Mouse (Mus musculus) limb, embryonic 13.5 days (tissue): ENCODE results near the gene Col9a2. TPM values are rescaled to one million over a fixed set of nuclear protein-coding genes. Genes with fewer than 3 reads are reported as not detected.

ENCODE experiments used
- ATAC-seq: fragments of 200-750 bp; cut with Nextera tagmentation; 2 replicates; pipeline ENCODE4 v1.8.0; 2017; ENCODE audit warnings: low read depth, moderate number of reproducible peaks, moderate TSS enrichment; ENCODE audit not compliant: low FRiP score
- H3K27ac ChIP-seq: fragments of 300-500 bp; sonication (generic); 2 replicates; pipeline ENCODE4 v1.5.1; 2015; ENCODE audit warnings: inconsistent platforms, mild to moderate bottlenecking, moderate library complexity
- H3K27me3 ChIP-seq: fragments of 300-500 bp; sonication (generic); 2 replicates; pipeline ENCODE4 v1.6.1; 2015; ENCODE audit warnings: mild to moderate bottlenecking, inconsistent platforms
- H3K36me3 ChIP-seq: fragments of 300-500 bp; sonication (generic); 2 replicates; pipeline ENCODE4 v1.6.1; 2015; ENCODE audit warnings: inconsistent platforms, mild to moderate bottlenecking, moderate library complexity
- H3K4me1 ChIP-seq: fragments of 300-500 bp; sonication (generic); 2 replicates; pipeline ENCODE4 v1.6.1; 2015; ENCODE audit warnings: inconsistent platforms
- H3K4me2 ChIP-seq: fragments of 300-500 bp; sonication (generic); replicated peaks from 2 replicates; pipeline ENCODE4 v1.6.1; 2015; ENCODE audit warnings: inconsistent platforms, mild to moderate bottlenecking, moderate library complexity
- H3K4me3 ChIP-seq: fragments of 300-500 bp; sonication (generic); 2 replicates; pipeline ENCODE4 v1.5.1; 2015; ENCODE audit warnings: moderate library complexity, mild to moderate bottlenecking, inconsistent platforms
- H3K9ac ChIP-seq: fragments of 300-500 bp; sonication (generic); 2 replicates; pipeline ENCODE4 v1.6.1; 2015; ENCODE audit warnings: mild to moderate bottlenecking, inconsistent platforms
- H3K9me3 ChIP-seq: fragments of 300-500 bp; sonication (generic); 2 replicates; pipeline ENCODE4 v1.6.1; 2016; ENCODE audit warnings: inconsistent platforms
- WGBS: fragments of 180-500 bp; shearing (Covaris S2); methylation state at CpG from one replicate; pipeline ENCODE4 v1.1.7; 2015; 5-methylcytosine and 5-hydroxymethylcytosine counted together
- polyA plus RNA-seq: library from polyadenylated mRNA; unstranded; fragments of >200 nt; fragmentation: Nextera tagmentation; extraction: Ambion mirVana; gene quantifications from 2 replicates; pipeline ENCODE4 v1.2.1, GENCODE M21; 2015

Col9a2 gene
- polyA plus RNA-seq, 1 experiment from 2014 or later: 100 TPM

- Histone ChIP-seq H3K4me2 (no peak overlapping the region), H3K4me3 (no peak overlapping the region), H3K9me3 (no peaks in the 10 kb centered on the region), H3K27me3 (no peaks in the 10 kb centered on the region), H3K27ac (no peak overlapping the region), H3K36me3 (no peaks in the 10 kb centered on the region), H3K9ac (no peak overlapping the region), H3K4me1 (peaks cover 33% of the 10 kb centered on the region)
- WGBS: 77% methylated on average over 11 of the region's 11 CpGs
- ATAC-seq: no peak
These were observed 28.2 kb upstream of the Col9a2 start for GRCm38 (mm10) chr4:121010770-121011549.

GRCm38 (mm10) chr4:121014594-121015267, 24.5 kb upstream of the Col9a2 start:
- WGBS: 84% methylated on average over 10 of the region's 10 CpGs

GRCm38 (mm10) chr4:121015268-121015659, 23.9 kb upstream of the Col9a2 start:
- no peaks in the 10 kb centered on the region for H3K27me3 ChIP-seq
- ATAC-seq: no peak
- WGBS: 82% methylated on average over 7 of the region's 7 CpGs
- peaks cover 31% of the 10 kb centered on the region for H3K4me1 ChIP-seq
- no peak overlapping the region for H3K27ac ChIP-seq
- H3K36me3 ChIP-seq: no peaks in the 10 kb centered on the region
- peak overlapping the region; percentile 95; the same call in 1 of the 2 replicates for H3K4me3 ChIP-seq
- H3K4me2 ChIP-seq: peak overlapping the region; percentile 95; the same call in 1 of the 2 replicates
- H3K9ac ChIP-seq: no peak overlapping the region
- H3K9me3 ChIP-seq: no peaks in the 10 kb centered on the region

More at GRCm38 (mm10) chr4:121014594-121015267, 24.5 kb upstream of the Col9a2 start:
- H3K9me3 ChIP-seq: no peaks in the 10 kb centered on the region
- ATAC-seq: no peak
- no peak overlapping the region for H3K27ac ChIP-seq
- peaks cover 33% of the 10 kb centered on the region for H3K4me1 ChIP-seq
- H3K27me3 ChIP-seq: no peaks in the 10 kb centered on the region
- no peak overlapping the region for H3K4me3 ChIP-seq
- H3K4me2 ChIP-seq: 0 out of 2 replicates have a peak overlapping the region, but pooled peaks have one; percentile 95
- no peak overlapping the region for H3K9ac ChIP-seq
- H3K36me3 ChIP-seq: no peaks in the 10 kb centered on the region

- no peak overlapping the region; the same call in 1 of the 2 replicates for H3K27ac ChIP-seq
- no peaks in the 10 kb centered on the region for H3K36me3 ChIP-seq
- ATAC-seq: no peak; the same call in 1 of the 2 replicates
- H3K4me3 ChIP-seq: peak overlapping the region; percentile 95
- H3K9me3 ChIP-seq: no peaks in the 10 kb centered on the region
- 6% methylated on average over 38 of the region's 40 CpGs for WGBS
- peak overlapping the region; percentile 94 for H3K9ac ChIP-seq
- no peaks in the 10 kb centered on the region for H3K27me3 ChIP-seq
- peak overlapping the region; percentile 95 for H3K4me2 ChIP-seq
- H3K4me1 ChIP-seq: peaks cover 24% of the 10 kb centered on the region
These were observed 22.9 kb upstream of the Col9a2 start for GRCm38 (mm10) chr4:121016021-121016898.

- Histone ChIP-seq H3K4me2 (peak within 1 kb of the TSS; percentile 95), H3K9me3 (no peaks in the 10 kb centered on the region), H3K4me1 (peaks cover 19% of the 10 kb centered on the region), H3K4me3 (peak within 1 kb of the TSS; percentile 95), H3K36me3 (no peaks in the 10 kb centered on the region), H3K27me3 (no peaks in the 10 kb centered on the region), H3K27ac (no peak within 1 kb of the TSS; the same call in 1 of the 2 replicates), H3K9ac (peak within 1 kb of the TSS; percentile 94)
- peak; percentile 97 for ATAC-seq
- under 1% methylated on average over 45 of the region's 48 CpGs for WGBS
These were observed 22.1 kb upstream of the Col9a2 start, which contains the start of gene Smap2 for GRCm38 (mm10) chr4:121016928-121017657. TSS of gene Smap2 (minus strand) at chr4:121017247.

- H3K4me3 ChIP-seq: no peak overlapping the region
- 91% methylated on average over 3 of the region's 3 CpGs for WGBS
- H3K4me2 ChIP-seq: no peak overlapping the region
- ATAC-seq: no peak
- H3K9ac ChIP-seq: no peak overlapping the region
- no peak overlapping the region for H3K27ac ChIP-seq
- peaks cover 19% of the 10 kb centered on the region for H3K4me1 ChIP-seq
- H3K27me3 ChIP-seq: no peaks in the 10 kb centered on the region
- no peaks in the 10 kb centered on the region for H3K9me3 ChIP-seq
- H3K36me3 ChIP-seq: no peaks in the 10 kb centered on the region
These were observed 20.9 kb upstream of the Col9a2 start for GRCm38 (mm10) chr4:121018250-121018649.

- WGBS: 76% methylated on average over 10 of the region's 10 CpGs
- H3K4me2 ChIP-seq: no peak overlapping the region
These were observed 19.0 kb upstream of the Col9a2 start for GRCm38 (mm10) chr4:121020040-121020790.

GRCm38 (mm10) chr4:121021911-121022310, 17.3 kb upstream of the Col9a2 start:
- no peaks in the 10 kb centered on the region for H3K27me3 ChIP-seq
- no peak overlapping the region for H3K27ac ChIP-seq
- H3K4me3 ChIP-seq: no peak overlapping the region
- no peaks in the 10 kb centered on the region for H3K9me3 ChIP-seq
- H3K9ac ChIP-seq: no peak overlapping the region
- H3K4me1 ChIP-seq: peaks cover 4% of the 10 kb centered on the region; the same call in 1 of the 2 replicates
- no peak for ATAC-seq
- H3K36me3 ChIP-seq: no peaks in the 10 kb centered on the region
- no peak overlapping the region for H3K4me2 ChIP-seq

More at GRCm38 (mm10) chr4:121020040-121020790, 19.0 kb upstream of the Col9a2 start:
- Histone ChIP-seq H3K27me3 (no peaks in the 10 kb centered on the region), H3K9me3 (no peaks in the 10 kb centered on the region), H3K9ac (no peak overlapping the region), H3K4me1 (peaks cover 15% of the 10 kb centered on the region), H3K4me3 (no peak overlapping the region), H3K36me3 (no peaks in the 10 kb centered on the region), H3K27ac (no peak overlapping the region)
- ATAC-seq: no peak

- no peak for ATAC-seq
- H3K27me3 ChIP-seq: no peaks in the 10 kb centered on the region
- H3K27ac ChIP-seq: no peak overlapping the region
- no peaks in the 10 kb centered on the region; the same call in 1 of the 2 replicates for H3K4me1 ChIP-seq
- no peak overlapping the region for H3K9ac ChIP-seq
- H3K4me3 ChIP-seq: no peak overlapping the region
- WGBS: 85% methylated on average over 7 of the region's 7 CpGs
- no peaks in the 10 kb centered on the region for H3K9me3 ChIP-seq
- H3K36me3 ChIP-seq: no peaks in the 10 kb centered on the region
- H3K4me2 ChIP-seq: no peak overlapping the region
These were observed 15.7 kb upstream of the Col9a2 start for GRCm38 (mm10) chr4:121023464-121023863.

GRCm38 (mm10) chr4:121023941-121024340, 15.2 kb upstream of the Col9a2 start:
- Histone ChIP-seq H3K9me3 (no peaks in the 10 kb centered on the region), H3K9ac (no peak overlapping the region), H3K36me3 (no peaks in the 10 kb centered on the region), H3K4me2 (no peak overlapping the region), H3K4me3 (no peak overlapping the region), H3K4me1 (no peaks in the 10 kb centered on the region; the same call in 1 of the 2 replicates), H3K27ac (no peak overlapping the region), H3K27me3 (no peaks in the 10 kb centered on the region)
- no peak for ATAC-seq
- 87% methylated on average over 2 of the region's 2 CpGs for WGBS
